ENCODE assay signal across 17 mouse cellular contexts in genomic region chr9:61789066-61789897, GRCm38 (mm10).
DNase-seq lines count a peak whose midpoint lies in the region; ATAC-seq and TF ChIP-seq lines count a peak whose summit lies in the region.
"Had no signal": no experiment of that assay in that cellular context is flagged by ENCODE, and none has a peak within 500 bp of the region (broad histone marks: within the 10 kb centered on the region; RNA-seq: fewer than 3 reads in every experiment).

No protein-coding gene starts in this region.

- H3K4me2 ChIP-seq in lung, postnatal 0 days (replicated peaks; ENCODE audit: low read depth, low read length): no peak overlapping the region
- H3K4me2 ChIP-seq in hindbrain, postnatal 0 days (ENCODE audit: low read depth, low read length): no peak overlapping the region
- H3K4me2 ChIP-seq in hindbrain, embryonic 11.5 days (replicated peaks; ENCODE audit: low read depth, low read length): no peak overlapping the region
- H3K4me2 ChIP-seq: forebrain, embryonic 12.5 days; hindbrain, embryonic 15.5 days; neural tube, embryonic 15.5 days had no signal

- no peak overlapping the region for H3K27ac ChIP-seq in lung, postnatal 0 days (ENCODE audit: low read length)
- H3K27ac ChIP-seq in hindbrain, postnatal 0 days: no peak overlapping the region
- H3K27ac ChIP-seq in hindbrain, embryonic 11.5 days (ENCODE audit: low read depth, low read length): no peak overlapping the region
- H3K27ac ChIP-seq: forebrain, embryonic 12.5 days; hindbrain, embryonic 15.5 days; liver, embryonic 14.5 days; midbrain, embryonic 10.5 days; neural tube, embryonic 15.5 days had no signal

- peak; percentile 24 to 37 for DNase-seq in frontal cortex, postnatal 36 days (ENCODE audit: low spot score in 2 of 2)
- DNase-seq in frontal cortex, postnatal 14 days (ENCODE audit: low spot score in 2 of 2): no peak
- DNase-seq in brain, adult 2 months (ENCODE audit: low read depth, low spot score): peak; percentile 36
- DNase-seq in hindlimb bud, embryonic 11.5 days (ENCODE audit: extremely low spot score, low read depth, low spot score): peak; percentile 5
- DNase-seq in lung, postnatal 0 days (ENCODE audit: low spot score): peak; percentile 69
- DNase-seq in hindbrain, postnatal 0 days (ENCODE audit: low spot score): no peak
- no peak for DNase-seq in liver
- DNase-seq in hindbrain, embryonic 11.5 days (ENCODE audit: low spot score): no peak
- DNase-seq: adrenal gland, postnatal 25 days; cerebellum, postnatal 10 days; thymus, postnatal 25 days had no signal

- TF ChIP-seq CTCF in lung, postnatal 0 days (IDR thresholded peaks at IDR 0.05): no peak
- no peak for TF ChIP-seq CTCF in hindbrain, postnatal 0 days (IDR thresholded peaks at IDR 0.05; ENCODE audit: low read depth)

- ATAC-seq in lung, postnatal 0 days: peak; percentile 72
- ATAC-seq in hindbrain, postnatal 0 days: no peak
- no peak for ATAC-seq in hindbrain, embryonic 11.5 days (ENCODE audit: low FRiP score)
- ATAC-seq: activated CD4-positive, CD25-positive, alpha-beta regulatory T cell, adult 4 months had no signal

- 37% methylated on average over 8 of the region's 8 CpGs for WGBS in lung, postnatal 0 days
- WGBS in hindbrain, postnatal 0 days: 78% methylated on average over 8 of the region's 8 CpGs
- WGBS in hindbrain, embryonic 11.5 days: 81% methylated on average over 8 of the region's 8 CpGs

- no peaks in the 10 kb centered on the region for H3K36me3 ChIP-seq in lung, postnatal 0 days (ENCODE audit: insufficient read depth, low read length)
- no peaks in the 10 kb centered on the region for H3K36me3 ChIP-seq in hindbrain, postnatal 0 days (ENCODE audit: insufficient read depth, low read length)
- H3K36me3 ChIP-seq in hindbrain, embryonic 11.5 days (ENCODE audit: control insufficient read depth, insufficient read depth, low read length): no peaks in the 10 kb centered on the region
- H3K36me3 ChIP-seq: forebrain, embryonic 12.5 days; hindbrain, embryonic 15.5 days; midbrain, embryonic 10.5 days; neural tube, embryonic 15.5 days had no signal

- H3K4me1 ChIP-seq in lung, postnatal 0 days (ENCODE audit: insufficient read depth, low read depth, low read length): no peaks in the 10 kb centered on the region
- H3K4me1 ChIP-seq in hindbrain, postnatal 0 days (ENCODE audit: insufficient read depth, low read length): no peaks in the 10 kb centered on the region
- no peaks in the 10 kb centered on the region for H3K4me1 ChIP-seq in hindbrain, embryonic 11.5 days (replicated peaks; ENCODE audit: control insufficient read depth, insufficient read depth, low read length)
- H3K4me1 ChIP-seq: forebrain, embryonic 12.5 days; hindbrain, embryonic 15.5 days; midbrain, embryonic 10.5 days; neural tube, embryonic 15.5 days had no signal

- no peaks in the 10 kb centered on the region for H3K27me3 ChIP-seq in lung, postnatal 0 days (replicated peaks; ENCODE audit: insufficient read depth, low read length)
- no peaks in the 10 kb centered on the region for H3K27me3 ChIP-seq in hindbrain, postnatal 0 days (ENCODE audit: insufficient read depth, low read length)
- no peaks in the 10 kb centered on the region for H3K27me3 ChIP-seq in hindbrain, embryonic 11.5 days (ENCODE audit: control insufficient read depth, insufficient read depth, low read length)
- H3K27me3 ChIP-seq: forebrain, embryonic 12.5 days; hindbrain, embryonic 15.5 days; neural tube, embryonic 15.5 days had no signal

- H3K9me3 ChIP-seq in lung, postnatal 0 days (ENCODE audit: low read length): no peaks in the 10 kb centered on the region
- H3K9me3 ChIP-seq in hindbrain, postnatal 0 days (ENCODE audit: low read length): no peaks in the 10 kb centered on the region
- no peaks in the 10 kb centered on the region; the same call in 1 of the 2 replicates for H3K9me3 ChIP-seq in hindbrain, embryonic 11.5 days (ENCODE audit: control insufficient read depth, low read length)
- H3K9me3 ChIP-seq: hindbrain, embryonic 15.5 days; neural tube, embryonic 15.5 days had no signal

- no peak; the same call in 1 of the 2 replicates for TF ChIP-seq EP300 in lung, postnatal 0 days (IDR thresholded peaks at IDR 0.05)

- H3K4me3 ChIP-seq in lung, postnatal 0 days (ENCODE audit: low read depth, low read length): no peak overlapping the region
- H3K4me3 ChIP-seq in hindbrain, postnatal 0 days (ENCODE audit: low read length): no peak overlapping the region
- no peak overlapping the region for H3K4me3 ChIP-seq in hindbrain, embryonic 11.5 days (ENCODE audit: low read depth, low read length)
- H3K4me3 ChIP-seq: forebrain, embryonic 12.5 days; hindbrain, embryonic 15.5 days; midbrain, embryonic 10.5 days; neural tube, embryonic 15.5 days had no signal

- H3K9ac ChIP-seq in lung, postnatal 0 days (replicated peaks; ENCODE audit: low read depth): no peak overlapping the region
- H3K9ac ChIP-seq in hindbrain, postnatal 0 days (replicated peaks; ENCODE audit: low read length): no peak overlapping the region
- no peak overlapping the region for H3K9ac ChIP-seq in hindbrain, embryonic 11.5 days (ENCODE audit: low read depth, low read length)
- H3K9ac ChIP-seq: forebrain, embryonic 12.5 days; hindbrain, embryonic 15.5 days; liver, embryonic 14.5 days; neural tube, embryonic 15.5 days had no signal

Comparison
In these comparisons a context has a peak if more than half of its experiments do, and no peak if none do; other contexts are left out.
1. DNase-seq: peak in frontal cortex, postnatal 36 days (2 of 2), brain, adult 2 months (single experiment), hindlimb bud, embryonic 11.5 days (single experiment) and lung, postnatal 0 days (single experiment); none in frontal cortex, postnatal 14 days (0 of 2), hindbrain, postnatal 0 days (single experiment), liver (single experiment) and hindbrain, embryonic 11.5 days (single experiment).